Comparison of ENCODE assay signal across 8 mouse cellular contexts in the genomic region with DNA sequence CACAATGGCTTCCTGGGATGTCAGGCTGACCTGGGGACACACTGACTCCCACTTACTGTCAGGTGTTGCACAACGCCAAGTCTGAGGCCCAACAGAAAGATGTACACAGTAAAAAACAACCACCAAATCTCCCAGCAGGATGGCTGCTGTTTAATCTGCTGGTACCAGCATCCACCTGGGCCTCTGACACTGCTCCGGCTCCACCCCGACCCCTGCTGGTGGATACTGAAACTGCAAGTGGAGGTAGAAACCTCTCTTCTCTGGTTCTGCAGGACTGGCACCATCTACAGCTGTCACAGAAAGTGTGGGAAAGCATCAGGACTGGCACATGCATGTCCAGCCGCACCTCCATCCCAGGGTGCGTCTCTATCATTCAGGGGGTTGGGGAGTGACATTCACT. TPM values are rescaled to one million over a fixed set of nuclear protein-coding genes. Genes with fewer than 3 reads are reported as not detected.
DNase-seq lines count a peak whose midpoint lies in the region; TF ChIP-seq lines count a peak whose summit lies in the region.

No protein-coding gene starts in this region.

- H3K9me3 ChIP-seq in CH12.LX (replicated peaks; ENCODE audit: low read length) = no peaks in the 10 kb centered on the region

- DNase-seq in CH12.LX (ENCODE audit: extremely low read depth) = peak; percentile 76
- peak; percentile 85 for DNase-seq in adrenal gland, postnatal 25 days
- DNase-seq in embryo, embryonic 9.5 days (ENCODE audit: extremely low spot score) = peak; percentile 72
- peak; percentile 75 to 89 for DNase-seq in heart, postnatal 10 days
- peak; percentile 74 to 92 for DNase-seq in layer of hippocampus, adult 2 months (ENCODE audit: low spot score in 2 of 2)
- DNase-seq in lung, postnatal 14 days = peak; percentile 87
- peak; percentile 75 for DNase-seq in ovary, postnatal 14 days (ENCODE audit: low spot score)
- peak; percentile 89 for DNase-seq in thymus, postnatal 14 days

- TF ChIP-seq RAD21 in CH12.LX (IDR thresholded peaks at IDR 0.05; ENCODE audit: low read depth, low read length) = peak; percentile 76

- intact Hi-C loops in heart, postnatal 10 days (cut with DNase I) = loop anchor here (10.0 kb wide), 1 partner anchor 167 kb away; no protein-coding TSS in a partner anchor

- no peak for TF ChIP-seq POLR2A in CH12.LX (IDR thresholded peaks at IDR 0.05; ENCODE audit: low read depth, low read length)

- no peak overlapping the region for H3K4me3 ChIP-seq in CH12.LX (replicated peaks in 1 of 3; ENCODE audit: low read depth in 2 of 3, low read length in 2 of 3, poor library complexity in 1 of 3)
- H3K4me3 ChIP-seq in layer of hippocampus, adult 2 months = no peak overlapping the region

- H3K79me2 ChIP-seq in CH12.LX (replicated peaks; ENCODE audit: control insufficient read depth, extremely low read depth, insufficient read depth, poor library complexity, severe bottlenecking) = no peaks in the 10 kb centered on the region

- no peak for TF ChIP-seq EP300 in CH12.LX (IDR thresholded peaks at IDR 0.05; ENCODE audit: low read length)

- peaks cover 0 to 43% of the 10 kb centered on the region in 2 experiments for H3K36me3 ChIP-seq in CH12.LX (replicated peaks in 1 of 2; ENCODE audit: control insufficient read depth in 1 of 2, insufficient read depth in 1 of 2, low read length in 1 of 2)

- peaks cover 3 to 16% of the 10 kb centered on the region in 2 experiments; a peak in 3 of 4 replicates for H3K4me1 ChIP-seq in CH12.LX (ENCODE audit: control insufficient read depth in 1 of 2, insufficient read depth in 2 of 2)

- dilution Hi-C loops in CH12.LX (cut with MboI; ENCODE audit: extremely low pct_ligation_motif_present, extremely low pct_unique_long_range_greater_than_20kb, low sequenced_read_pairs) = no loop called here

- H3K4me2 ChIP-seq in CH12.LX (ENCODE audit: insufficient read depth, low read depth, poor library complexity, severe bottlenecking) = no peak overlapping the region

- H3K27me3 ChIP-seq in CH12.LX (replicated peaks) = no peaks in the 10 kb centered on the region

- H3K27ac ChIP-seq in CH12.LX (ENCODE audit: insufficient read depth, low read depth) = no peak overlapping the region
- peak overlapping the region; percentile 39; the same call in 1 of the 2 replicates for H3K27ac ChIP-seq in layer of hippocampus, adult 2 months

- peak; percentile 88 to 89 for TF ChIP-seq CTCF in CH12.LX (conservative IDR thresholded peaks at IDR 0.05 in 1 of 2, IDR thresholded peaks at IDR 0.05 in 1 of 2; ENCODE audit: low read depth in 2 of 2, low read length in 2 of 2)
- TF ChIP-seq CTCF in layer of hippocampus, adult 2 months (conservative IDR thresholded peaks at IDR 0.05) = peak; percentile 99

- in situ Hi-C loops in CH12.LX (cut with MboI; ENCODE audit: low pct_ligation_motif_present, low pct_unique_long_range_greater_than_20kb, low sequenced_read_pairs) = no loop called here

- no peak overlapping the region for H3K9ac ChIP-seq in CH12.LX (ENCODE audit: insufficient read depth, low read depth)

TF ChIP-seq in CH12.LX, 34 proteins besides CTCF, POLR2A, EP300 and RAD21:
- TF ChIP-seq BHLHE40 (IDR thresholded peaks at IDR 0.05; ENCODE audit: low read depth, low read length) (0 out of 2 replicates have a peak, but pooled peaks have one; percentile 7), NELFE (IDR thresholded peaks at IDR 0.05; ENCODE audit: low read depth, low read length) (no peak; the same call in 1 of the 2 replicates), ZC3H11A (IDR thresholded peaks at IDR 0.05; ENCODE audit: low read depth, low read length) (peak; percentile 53; the same call in 1 of the 2 replicates), MAZ (IDR thresholded peaks at IDR 0.05; ENCODE audit: low read depth, low read length) (no peak), MYC (IDR thresholded peaks at IDR 0.05; ENCODE audit: low read depth, low read length) (0 out of 2 replicates have a peak, but pooled peaks have one; percentile 28), JUND (conservative IDR thresholded peaks at IDR 0.05; ENCODE audit: low read depth, low read length) (no peak), ELF1 (IDR thresholded peaks at IDR 0.05; ENCODE audit: low read depth, low read length) (no peak), SIN3A (IDR thresholded peaks at IDR 0.05; ENCODE audit: low read length) (no peak), GABPA (IDR thresholded peaks at IDR 0.05; ENCODE audit: insufficient replicate concordance, low read depth, low read length) (no peak), CHD1 (IDR thresholded peaks at IDR 0.05; ENCODE audit: low read depth, low read length) (no peak), PAX5 (IDR thresholded peaks at IDR 0.05; ENCODE audit: low read length) (no peak), TBP (conservative IDR thresholded peaks at IDR 0.05; ENCODE audit: low read depth, low read length) (no peak), TCF12 (IDR thresholded peaks at IDR 0.05; ENCODE audit: low read depth, low read length) (no peak), MEF2A (IDR thresholded peaks at IDR 0.05; ENCODE audit: borderline replicate concordance, low read depth, low read length) (peak; percentile 28; the same call in 1 of the 2 replicates), ETS1 (conservative IDR thresholded peaks at IDR 0.05; ENCODE audit: low read depth, low read length) (no peak), MAFK (IDR thresholded peaks at IDR 0.05; ENCODE audit: insufficient replicate concordance, low read length) (no peak), JUN (IDR thresholded peaks at IDR 0.05; ENCODE audit: insufficient read depth, low read depth, low read length) (no peak), ZMIZ1 (IDR thresholded peaks at IDR 0.05; ENCODE audit: low read depth, low read length) (no peak), SMC3 (IDR thresholded peaks at IDR 0.05; ENCODE audit: low read depth, low read length) (peak; percentile 82), ZKSCAN1 (IDR thresholded peaks at IDR 0.05; ENCODE audit: borderline replicate concordance, low read depth, low read length) (no peak), USF1 (IDR thresholded peaks at IDR 0.05; ENCODE audit: low read depth, low read length) (no peak), KAT2A (IDR thresholded peaks at IDR 0.05; ENCODE audit: insufficient replicate concordance, low read length) (no peak), IRF4 (IDR thresholded peaks at IDR 0.05; ENCODE audit: low read depth, low read length) (no peak), RCOR1 (conservative IDR thresholded peaks at IDR 0.05; ENCODE audit: low read depth, low read length) (no peak), NRF1 (IDR thresholded peaks at IDR 0.05; ENCODE audit: low read depth, low read length) (no peak), CHD2 (IDR thresholded peaks at IDR 0.05; ENCODE audit: low read length) (no peak), USF2 (conservative IDR thresholded peaks at IDR 0.05; ENCODE audit: low read depth, low read length) (no peak), E2F4 (IDR thresholded peaks at IDR 0.05; ENCODE audit: insufficient replicate concordance, low read depth, low read length) (no peak), MXI1 (IDR thresholded peaks at IDR 0.05; ENCODE audit: low read depth, low read length) (no peak), ZNF384 (IDR thresholded peaks at IDR 0.05; ENCODE audit: low read depth, low read length) (no peak), HCFC1 (IDR thresholded peaks at IDR 0.05; ENCODE audit: low read depth, low read length) (no peak), POLR2AphosphoS2 (IDR thresholded peaks at IDR 0.05; ENCODE audit: low read depth, low read length) (no peak), MAX (IDR thresholded peaks at IDR 0.05; ENCODE audit: low read length) (no peak), UBTF (IDR thresholded peaks at IDR 0.05; ENCODE audit: low read depth, low read length) (no peak)

RNA-seq across cellular contexts. Expression of a gene that starts 12.6 kb away (rescaled TPM):
- total RNA-seq in CH12.LX (2012; rRNA removed) (124 and 139 TPM in 2 replicates), CH12.LX (2014; rRNA removed) (226 and 239 TPM in 2 replicates)
- polyA plus RNA-seq in CH12.LX (2012; ENCODE audit: insufficient read length, low read depth) = 194 and 206 TPM in 2 replicates
- total RNA-seq in adrenal gland, postnatal 25 days (2021) = 257 and 265 TPM in 2 replicates
- total RNA-seq in heart, postnatal 10 days (2021) = 10 to 100 TPM; 41.6 to 42.7 TPM
- total RNA-seq in layer of hippocampus, adult 2 months (2021) = 10 to 100 TPM; 29.9 to 34.9 TPM

RNA-seq across cellular contexts. Expression of a gene that starts 25.3 kb away (rescaled TPM):
- total RNA-seq in CH12.LX (2012; rRNA removed) (189 and 203 TPM in 2 replicates), CH12.LX (2014; rRNA removed) (127 and 138 TPM in 2 replicates)
- 327 and 659 TPM in 2 replicates for polyA plus RNA-seq in CH12.LX (2012; ENCODE audit: insufficient read length, low read depth)
- total RNA-seq in adrenal gland, postnatal 25 days (2021) = 228 and 255 TPM in 2 replicates
- 100 to 1,000 TPM; 120 to 122 TPM for total RNA-seq in heart, postnatal 10 days (2021)
- 100 to 1,000 TPM; 352 to 358 TPM for total RNA-seq in layer of hippocampus, adult 2 months (2021)

RNA-seq across cellular contexts. Expression of a gene that starts 26.7 kb away (rescaled TPM):
- 6.4 and 8.4 TPM in 2 replicates for total RNA-seq in CH12.LX (2012; rRNA removed)
- 4.3 TPM in 2 replicates for total RNA-seq in CH12.LX (2014; rRNA removed)
- polyA plus RNA-seq in CH12.LX (2012; ENCODE audit: insufficient read length, low read depth) = 6.3 and 6.8 TPM in 2 replicates
- total RNA-seq in adrenal gland, postnatal 25 days (2021) = 23.2 and 24.1 TPM in 2 replicates
- 10 to 100 TPM in 1 of 2 experiments, 1 to 10 TPM in 1; 9.4 to 10.0 TPM for total RNA-seq in heart, postnatal 10 days (2021)
- 10 to 100 TPM; 95.6 to 96.1 TPM for total RNA-seq in layer of hippocampus, adult 2 months (2021)
